In genomic region chr9:48820791-48821190, GRCm38 (mm10) we compare ENCODE assay signal across 12 mouse cellular contexts. TPM values are rescaled to one million over a fixed set of nuclear protein-coding genes. Genes with fewer than 3 reads are reported as not detected.
DNase-seq lines count a peak whose midpoint lies in the region; ATAC-seq and TF ChIP-seq lines count a peak whose summit lies in the region.
"Had no signal": no experiment of that assay in that cellular context is flagged by ENCODE, and none has a peak within 500 bp of the region (broad histone marks: within the 10 kb centered on the region; RNA-seq: fewer than 3 reads in every experiment).

No protein-coding gene starts in this region.

- H3K79me2 ChIP-seq in MEL (ENCODE audit: control insufficient read depth, insufficient read depth, low read length, poor library complexity), result no peaks in the 10 kb centered on the region

- peaks cover 26% of the 10 kb centered on the region for H3K27me3 ChIP-seq in intestine, embryonic 14.5 days (replicated peaks; ENCODE audit: control insufficient read depth, insufficient read depth, low read length)
- no peaks in the 10 kb centered on the region for H3K27me3 ChIP-seq in intestine, postnatal 0 days (replicated peaks; ENCODE audit: control insufficient read depth, insufficient read depth, low read length)
- no peaks in the 10 kb centered on the region for H3K27me3 ChIP-seq in MEL (ENCODE audit: control insufficient read depth in 1 of 2, insufficient read depth in 2 of 2, low read length in 2 of 2)
- H3K27me3 ChIP-seq in limb, embryonic 10.5 days (ENCODE audit: low read depth, poor library complexity, severe bottlenecking), result peaks cover 20% of the 10 kb centered on the region

- no peak for TF ChIP-seq CTCF in intestine, postnatal 0 days (IDR thresholded peaks at IDR 0.05; ENCODE audit: low read depth)
- no peak for TF ChIP-seq CTCF in MEL (IDR thresholded peaks at IDR 0.05 in 2 of 3, conservative IDR thresholded peaks at IDR 0.05 in 1 of 3; ENCODE audit: control insufficient read depth in 1 of 3, insufficient read depth in 1 of 3, low read depth in 2 of 3, low read length in 3 of 3, poor library complexity in 1 of 3, severe bottlenecking in 1 of 3)

- no peak overlapping the region for H3K9ac ChIP-seq in intestine, embryonic 14.5 days (ENCODE audit: low read length)
- no peak overlapping the region for H3K9ac ChIP-seq in intestine, postnatal 0 days (ENCODE audit: low read depth, low read length)
- H3K9ac ChIP-seq in MEL (ENCODE audit: control insufficient read depth, low read depth, low read length, poor library complexity, severe bottlenecking), result no peak overlapping the region
- H3K9ac ChIP-seq: liver, embryonic 15.5 days had no signal

- ATAC-seq in intestine, embryonic 14.5 days (replicated peaks; ENCODE audit: low FRiP score, low TSS enrichment, low read depth), result 0 out of 2 replicates have a peak, but pooled peaks have one; percentile 21
- no peak for ATAC-seq in intestine, postnatal 0 days
- ATAC-seq: forebrain, embryonic 14.5 days had no signal

- H3K4me2 ChIP-seq in intestine, embryonic 14.5 days (ENCODE audit: low read length), result peak overlapping the region; percentile 15; the same call in 1 of the 2 replicates
- no peak overlapping the region for H3K4me2 ChIP-seq in intestine, postnatal 0 days (replicated peaks; ENCODE audit: low read depth)
- H3K4me2 ChIP-seq: liver, embryonic 15.5 days had no signal

- DNase-seq in intestine, embryonic 14.5 days (ENCODE audit: low spot score), result no peak
- no peak for DNase-seq in MEL (ENCODE audit: low read depth, low spot score)
- DNase-seq in embryo, embryonic 9.5 days (ENCODE audit: extremely low spot score), result peak; percentile 67
- peak; percentile 73 for DNase-seq in limb, embryonic 10.5 days (ENCODE audit: low spot score)
- DNase-seq in B cell, adult 2 months, result no peak
- no peak for DNase-seq in spleen, postnatal 10 days (ENCODE audit: low spot score in 2 of 2)
- DNase-seq in cerebellum, adult 11-12 months, result no peak
- DNase-seq: cerebellum, adult 18-20 months; gastrocnemius, postnatal 10 days had no signal

- no peak overlapping the region for H3K27ac ChIP-seq in intestine, embryonic 14.5 days (ENCODE audit: low read depth)
- no peak overlapping the region for H3K27ac ChIP-seq in intestine, postnatal 0 days (ENCODE audit: low read depth, low read length)
- no peak overlapping the region for H3K27ac ChIP-seq in MEL (ENCODE audit: control insufficient read depth, low read depth, low read length)
- peak overlapping the region; percentile 84 for H3K27ac ChIP-seq in limb, embryonic 10.5 days
- H3K27ac ChIP-seq: liver, embryonic 15.5 days had no signal

- TF ChIP-seq RAD21 in MEL (IDR thresholded peaks at IDR 0.05; ENCODE audit: low read depth, low read length), result no peak

- H3K9me3 ChIP-seq in intestine, embryonic 14.5 days (ENCODE audit: control insufficient read depth, low read length), result no peaks in the 10 kb centered on the region
- no peaks in the 10 kb centered on the region for H3K9me3 ChIP-seq in intestine, postnatal 0 days (ENCODE audit: control insufficient read depth)
- no peaks in the 10 kb centered on the region for H3K9me3 ChIP-seq in MEL (replicated peaks; ENCODE audit: insufficient read depth, low read length)
- H3K9me3 ChIP-seq in limb, embryonic 10.5 days (replicated peaks), result no peaks in the 10 kb centered on the region
- H3K9me3 ChIP-seq: liver, embryonic 15.5 days had no signal

- H3K36me3 ChIP-seq in intestine, embryonic 14.5 days (ENCODE audit: control insufficient read depth, insufficient read depth, low read length), result no peaks in the 10 kb centered on the region
- H3K36me3 ChIP-seq in intestine, postnatal 0 days (ENCODE audit: control insufficient read depth, insufficient read depth), result no peaks in the 10 kb centered on the region
- peaks cover 0 to 26% of the 10 kb centered on the region in 2 experiments; a peak in 2 of 4 replicates for H3K36me3 ChIP-seq in MEL (ENCODE audit: control insufficient read depth in 1 of 2, insufficient read depth in 2 of 2, low read length in 2 of 2)
- H3K36me3 ChIP-seq in limb, embryonic 10.5 days, result no peaks in the 10 kb centered on the region
- H3K36me3 ChIP-seq: liver, embryonic 15.5 days had no signal

- TF ChIP-seq POLR2A in MEL (IDR thresholded peaks at IDR 0.05; ENCODE audit: control insufficient read depth in 1 of 2, insufficient read depth in 1 of 2, low read depth in 1 of 2, low read length in 2 of 2, poor library complexity in 1 of 2), result no peak

- TF ChIP-seq EP300 in MEL (IDR thresholded peaks at IDR 0.05; ENCODE audit: low read depth in 1 of 2, low read length in 2 of 2), result no peak

- no peak overlapping the region for H3K4me3 ChIP-seq in intestine, embryonic 14.5 days (ENCODE audit: low read depth, low read length)
- no peak overlapping the region for H3K4me3 ChIP-seq in intestine, postnatal 0 days (ENCODE audit: low read depth, low read length)
- H3K4me3 ChIP-seq in MEL (ENCODE audit: control insufficient read depth in 1 of 2, insufficient read depth in 1 of 2, low read depth in 2 of 2, low read length in 2 of 2), result no peak overlapping the region
- peak overlapping the region; percentile 15; the same call in 1 of the 2 replicates for H3K4me3 ChIP-seq in limb, embryonic 10.5 days
- H3K4me3 ChIP-seq: liver, embryonic 15.5 days had no signal

- H3K4me1 ChIP-seq in intestine, embryonic 14.5 days (replicated peaks; ENCODE audit: control insufficient read depth, insufficient read depth, low read length), result peaks cover 31% of the 10 kb centered on the region
- H3K4me1 ChIP-seq in intestine, postnatal 0 days (replicated peaks; ENCODE audit: control insufficient read depth, insufficient read depth, low read length), result no peaks in the 10 kb centered on the region
- H3K4me1 ChIP-seq in MEL (ENCODE audit: control insufficient read depth in 1 of 2, insufficient read depth in 2 of 2, low read length in 2 of 2), result peaks cover 18 to 50% of the 10 kb centered on the region in 2 experiments
- H3K4me1 ChIP-seq in limb, embryonic 10.5 days, result peaks cover 89% of the 10 kb centered on the region

- WGBS in intestine, embryonic 14.5 days, result 17% methylated on average over 3 of the region's 3 CpGs
- 45% methylated on average over 3 of the region's 3 CpGs for WGBS in intestine, postnatal 0 days
- 4% methylated on average over 3 of the region's 3 CpGs for WGBS in limb, embryonic 10.5 days

TF ChIP-seq in MEL, 35 proteins besides CTCF, POLR2A, EP300 and RAD21:
- TF ChIP-seq ZKSCAN1 (IDR thresholded peaks at IDR 0.05; ENCODE audit: low read depth, low read length) (no peak), TCF12 (IDR thresholded peaks at IDR 0.05; ENCODE audit: low read depth, low read length) (no peak), ZNF384 (IDR thresholded peaks at IDR 0.05; ENCODE audit: low read depth, low read length) (0 out of 2 replicates have a peak, but pooled peaks have one; percentile 15), POLR2AphosphoS5 (IDR thresholded peaks at IDR 0.05; ENCODE audit: borderline replicate concordance, low read depth, low read length) (no peak)

RNA-seq across cellular contexts. Expression of gene Zbtb16, which starts 15.2 kb away (rescaled TPM):
- 2.4 and 3.4 TPM in 2 replicates for polyA plus RNA-seq in intestine, embryonic 14.5 days (2014; fragmentation: Nextera tagmentation; extraction: Ambion mirVana)
- 0.61 and 0.91 TPM in 2 replicates for polyA plus RNA-seq in intestine, postnatal 0 days (2015; fragmentation: Nextera tagmentation; extraction: Ambion mirVana)
- 0.04 and 0.07 TPM in 2 replicates for total RNA-seq in MEL (2012; rRNA removed)
- polyA plus RNA-seq in MEL (2012; ENCODE audit: insufficient read depth in 1 of 2, insufficient read length in 2 of 2, low read depth in 1 of 2, low replicate concordance in 2 of 2, missing spikeins in 1 of 2), result under 1 TPM in 1 of 2 experiments, not detected in 1; 0.72 TPM
- polyA plus RNA-seq in limb, embryonic 10.5 days (2016; fragmentation: Nextera tagmentation; extraction: Ambion mirVana), result 19.7 and 29.3 TPM in 2 replicates

Comparison
In these comparisons a context has a peak if more than half of its experiments do, and no peak if none do; other contexts are left out.
1. DNase-seq: peak in embryo, embryonic 9.5 days (single experiment) and limb, embryonic 10.5 days (single experiment); none in intestine, embryonic 14.5 days (single experiment), MEL (single experiment), B cell, adult 2 months (0 of 2), spleen, postnatal 10 days (0 of 2) and cerebellum, adult 11-12 months (single experiment).